Mouse (Mus musculus) cerebellum, adult 2 months (tissue): ENCODE results near the gene Orai1.

Source experiments
- CTCF ChIP-seq: fragments of 200-500 bp; IDR thresholded peaks from 2 replicates; pipeline ENCODE4 v1.5.1; 2011; ENCODE audit warnings: low read depth, mild to moderate bottlenecking, control low read depth, low read length, moderate library complexity, borderline replicate concordance; ENCODE audit not compliant: insufficient read depth
- POLR2A ChIP-seq: fragments of 200-500 bp; IDR thresholded peaks from 2 replicates; pipeline ENCODE4 v1.6.1; 2011; ENCODE audit warnings: low read length, control low read depth, borderline replicate concordance; ENCODE audit not compliant: insufficient read depth

DNA sequence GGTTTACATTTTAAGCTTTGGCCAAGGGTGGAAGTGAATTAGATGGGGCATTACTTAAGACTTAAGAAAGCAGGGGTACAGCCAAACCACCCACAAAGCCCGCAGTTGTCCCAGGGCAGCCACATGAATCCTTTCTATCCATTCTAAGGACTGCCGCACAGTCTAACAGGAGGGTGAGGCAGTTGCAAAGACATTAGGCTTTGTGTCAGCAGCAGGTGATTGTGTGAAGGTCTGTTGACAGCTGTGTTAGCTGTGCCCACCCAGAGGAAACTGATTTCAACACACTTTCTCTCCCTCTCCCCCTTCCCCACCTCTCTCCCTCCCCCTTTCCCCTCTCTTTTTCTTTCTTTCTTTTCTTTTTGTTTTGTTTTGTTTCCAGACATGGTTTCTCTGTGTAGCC is 53.8 kb downstream of the Orai1 start:
- TF ChIP-seq POLR2A (no peak), CTCF (no peak)
